Mouse (Mus musculus): ENCODE measurements around the gene S100a7a.

- no peak for TF ChIP-seq CTCF (IDR thresholded peaks at IDR 0.05; ENCODE audit: borderline replicate concordance, control insufficient read depth, extremely low read depth, insufficient read depth, low read length, poor library complexity)
- TF ChIP-seq POLR2A (IDR thresholded peaks at IDR 0.05; ENCODE audit: control insufficient read depth, extremely low read depth, insufficient read depth, low read length, poor library complexity): no peak
Observed at GRCm38 (mm10) chr3:90605049-90605448, 48.8 kb upstream of the S100a7a start.

Measured in thymus, adult 2 months (tissue).